Mouse (Mus musculus) cerebellum, adult (tissue): ENCODE data around the gene Cdkn1c.

Experiments used
- ATAC-seq: cut with Nextera tagmentation; 2 replicates; pipeline ENCODE4 v1.9.2; 2017; ENCODE audit warnings: mild to moderate bottlenecking, moderate library complexity, mixed read lengths; ENCODE audit not compliant: insufficient number of reproducible peaks, low FRiP score, low TSS enrichment

The Cdkn1c gene

DNA sequence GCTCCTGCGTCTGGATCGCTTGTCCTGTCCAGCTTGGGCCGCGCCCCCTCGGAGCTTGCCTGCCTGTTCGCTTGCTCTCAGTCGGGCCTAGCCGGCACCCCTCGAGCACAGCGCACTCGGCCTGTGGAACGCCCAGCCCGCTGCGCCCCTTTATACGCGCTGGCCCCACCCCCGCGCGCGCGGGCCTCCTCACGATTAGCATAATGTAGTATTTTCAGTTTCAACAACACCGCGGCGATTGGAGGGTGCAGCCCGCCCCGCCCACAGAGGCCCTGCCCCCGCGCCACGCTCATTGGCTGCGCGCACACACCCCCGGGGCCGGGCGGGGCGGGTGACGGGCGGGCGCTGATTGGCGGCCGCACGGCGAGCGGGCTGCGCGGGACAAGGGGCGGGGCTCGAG lies at the start of gene Cdkn1c:
Gene Cdkn1c, minus strand, starts transcription at position 177 of the 400 bp plus-strand sequence.
- no peak for ATAC-seq

DNA sequence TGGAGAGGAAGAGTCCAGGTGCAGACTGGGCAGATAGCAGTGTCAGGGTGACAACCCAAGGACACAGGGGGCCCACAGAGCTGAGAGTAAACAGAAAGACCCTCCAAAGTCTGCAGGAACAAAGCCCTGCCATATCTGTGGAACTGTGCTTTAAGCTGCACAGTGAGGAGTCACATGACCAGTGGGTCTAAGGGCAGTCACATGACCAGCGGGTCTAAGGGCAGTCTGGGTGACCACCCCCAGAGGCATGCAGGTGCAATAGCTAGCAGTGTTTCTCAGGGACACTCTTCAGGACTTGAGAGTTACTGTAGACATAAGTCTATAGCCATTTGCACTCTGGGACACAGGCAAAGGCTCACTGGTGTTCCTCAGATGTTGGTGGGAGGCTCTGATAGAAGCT lies 48.7 kb upstream of the Cdkn1c start:
- no peak for ATAC-seq

DNA sequence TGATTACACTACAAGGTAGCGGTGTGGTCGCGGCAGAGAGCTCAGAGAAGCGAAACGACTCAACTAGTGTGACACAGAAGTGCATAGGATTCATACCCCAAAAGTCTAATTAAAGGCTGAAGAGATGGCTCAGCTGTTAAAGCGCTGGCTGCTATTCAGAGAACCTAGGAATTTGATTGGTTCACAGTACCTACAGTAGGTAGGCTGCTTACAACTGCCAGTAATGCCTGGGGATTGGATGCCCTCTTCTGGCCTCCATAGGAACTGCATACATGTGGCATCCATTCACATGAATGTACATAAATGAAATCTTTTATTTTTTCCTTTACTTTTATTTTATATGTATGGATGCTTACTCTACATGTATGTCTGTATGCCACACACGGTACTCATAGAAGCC lies 45.8 kb upstream of the Cdkn1c start:
- no peak for ATAC-seq

DNA sequence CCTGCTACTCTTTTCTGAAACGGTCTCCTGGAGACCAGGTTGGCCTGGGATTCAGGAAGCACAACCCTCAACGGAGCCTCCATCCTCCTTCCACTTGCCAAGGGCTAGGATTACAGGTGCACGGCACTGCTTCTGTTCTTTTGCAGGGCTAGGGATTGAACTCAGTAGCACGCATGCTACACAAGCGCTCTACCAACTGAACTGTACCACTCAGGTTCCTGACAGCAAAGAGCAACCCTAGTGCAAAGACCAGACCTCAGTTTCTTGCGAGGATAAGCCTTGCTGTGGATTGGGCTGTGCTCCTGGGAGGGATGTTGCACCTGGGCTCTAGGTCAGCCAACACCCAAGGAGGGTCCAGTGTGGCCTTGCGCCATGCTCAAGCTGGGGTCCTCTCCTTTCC lies 45.4 kb upstream of the Cdkn1c start:
- no peak for ATAC-seq

DNA sequence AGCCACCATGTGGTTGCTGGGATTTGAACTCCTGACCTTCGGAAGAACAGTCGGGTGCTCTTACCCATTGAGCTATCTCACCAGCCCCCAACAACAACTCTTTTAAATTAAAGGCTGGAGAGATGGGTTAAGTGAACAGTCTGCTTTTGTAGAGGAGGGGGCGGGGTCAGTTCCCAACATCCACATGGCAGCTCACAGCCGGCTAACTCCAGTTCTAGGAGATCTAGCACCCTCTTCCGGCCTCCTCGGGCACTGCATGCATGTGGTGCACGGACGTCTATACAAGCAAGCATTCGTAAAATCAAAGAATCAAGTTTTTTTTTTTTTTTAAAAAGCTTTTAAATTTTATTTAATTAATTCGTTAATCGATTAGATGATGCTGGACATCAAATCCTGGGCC lies 45.0 kb upstream of the Cdkn1c start:
- ATAC-seq, result no peak

DNA sequence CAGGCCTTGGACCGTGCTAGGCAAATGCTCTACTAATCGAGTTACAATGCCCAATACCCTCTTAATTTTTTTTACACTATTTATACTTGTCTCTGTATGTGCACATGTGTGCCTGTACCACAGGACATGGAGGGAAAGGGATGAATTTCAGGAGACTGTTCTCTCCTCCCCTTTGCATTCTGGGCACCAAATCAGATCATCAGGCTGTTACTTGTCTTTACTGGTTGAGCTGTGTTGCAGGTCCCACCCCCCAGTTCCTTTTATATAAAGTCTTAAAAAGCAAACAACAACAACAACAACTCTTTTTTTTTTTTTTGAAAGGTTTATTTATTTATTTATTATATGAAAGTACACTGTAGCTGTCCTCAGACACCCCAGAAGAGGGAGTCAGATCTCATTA lies 44.6 kb upstream of the Cdkn1c start:
- ATAC-seq, result no peak

DNA sequence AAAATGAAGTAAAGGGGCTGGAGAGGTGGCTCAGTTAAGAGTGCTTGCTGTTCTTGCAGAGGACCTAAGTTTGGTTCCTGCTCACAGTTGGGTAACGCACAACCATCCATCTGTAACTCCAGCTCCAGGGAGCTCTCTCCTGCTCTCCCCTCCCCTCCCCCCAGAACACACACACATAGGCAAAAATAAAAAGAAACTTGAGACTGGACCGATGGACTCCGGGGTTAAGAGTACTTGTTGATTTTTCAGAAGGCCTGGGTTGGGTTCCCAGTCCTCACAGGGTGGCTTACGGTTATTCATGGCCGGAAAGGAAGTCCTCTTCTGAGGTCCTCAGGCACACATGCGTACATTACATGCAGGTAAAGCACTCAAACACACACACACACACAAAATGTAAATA lies 43.1 kb upstream of the Cdkn1c start:
- no peak for ATAC-seq

DNA sequence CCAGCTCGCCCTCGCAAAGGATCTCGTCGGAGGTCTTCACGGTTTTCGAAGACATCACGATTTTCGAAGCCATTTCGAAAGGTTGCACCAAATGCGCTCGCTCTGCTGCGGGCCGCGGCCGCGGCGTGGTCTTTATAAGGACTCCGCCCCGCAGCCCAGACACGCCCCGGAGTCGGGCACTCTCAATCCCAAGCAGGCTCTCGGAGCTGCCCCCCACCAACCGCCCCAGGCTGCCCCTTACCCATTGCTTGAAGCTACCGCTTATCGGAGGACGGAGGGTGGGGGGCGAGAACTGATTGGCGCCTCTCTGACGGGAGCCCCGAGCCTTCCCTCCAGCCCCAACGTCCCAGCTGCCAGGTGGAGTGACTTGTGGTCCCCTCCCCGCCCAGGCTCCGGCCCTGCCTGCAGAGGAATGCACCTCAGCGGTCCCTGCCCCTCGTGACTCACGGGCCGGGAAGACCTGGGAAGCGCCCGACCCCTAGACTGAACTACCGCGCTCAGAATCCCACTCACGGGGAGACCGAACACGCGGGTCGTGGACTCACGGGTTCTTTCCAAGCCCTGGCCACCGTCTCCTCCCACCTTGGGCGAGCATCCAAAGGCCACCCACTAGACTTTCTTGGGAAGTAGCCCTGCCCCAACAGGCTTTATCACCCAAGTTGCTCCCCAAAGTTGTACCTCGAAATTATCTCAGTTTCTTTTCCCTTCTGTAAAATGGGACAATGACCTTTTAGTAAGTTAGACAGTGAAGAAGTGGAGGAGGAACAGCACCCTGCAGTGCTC lies 41.8 kb upstream of the Cdkn1c start, which contains the start of gene Phlda2:
Gene Phlda2, minus strand, starts transcription at position 733 of the 783 bp plus-strand sequence.
- no peak for ATAC-seq

DNA sequence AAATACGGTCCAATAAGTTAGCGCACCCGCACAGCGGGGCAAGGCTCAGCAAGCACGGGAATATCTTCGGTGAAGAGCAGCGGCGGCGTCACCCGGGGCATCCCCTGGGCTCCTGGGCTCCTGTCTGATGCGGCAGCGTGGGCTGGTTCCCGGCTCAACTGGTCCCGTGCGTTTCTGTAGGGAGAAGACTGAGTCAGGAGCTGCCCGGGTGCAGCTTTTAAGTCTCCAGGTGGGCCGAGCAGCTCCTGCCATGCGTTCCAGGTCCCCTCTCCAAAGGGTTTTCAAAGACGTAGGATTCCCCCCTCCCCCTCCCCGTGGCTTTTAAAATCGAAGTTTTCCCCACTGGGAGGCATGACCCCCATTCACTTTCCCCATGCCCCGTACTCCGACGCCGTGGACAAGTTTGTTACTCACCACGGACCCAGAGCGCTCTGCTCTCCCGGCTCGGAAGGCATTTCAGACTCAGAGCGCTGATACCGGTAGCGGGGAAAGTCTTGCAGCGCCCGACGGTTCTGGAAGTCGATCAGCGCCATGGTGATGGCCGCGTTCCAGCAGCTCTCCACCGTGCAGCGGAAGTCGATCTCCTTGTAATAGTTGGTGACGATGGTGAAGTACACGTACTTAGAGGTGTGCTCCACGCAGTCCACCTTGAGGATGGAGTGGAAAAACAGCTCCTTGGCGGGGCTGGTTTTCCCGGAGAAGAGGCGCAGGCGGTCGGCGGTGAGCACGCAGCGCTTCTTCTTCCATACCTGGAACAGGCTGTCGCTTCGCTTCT lies 41.0 kb upstream of the Cdkn1c start:
- ATAC-seq, result no peak

DNA sequence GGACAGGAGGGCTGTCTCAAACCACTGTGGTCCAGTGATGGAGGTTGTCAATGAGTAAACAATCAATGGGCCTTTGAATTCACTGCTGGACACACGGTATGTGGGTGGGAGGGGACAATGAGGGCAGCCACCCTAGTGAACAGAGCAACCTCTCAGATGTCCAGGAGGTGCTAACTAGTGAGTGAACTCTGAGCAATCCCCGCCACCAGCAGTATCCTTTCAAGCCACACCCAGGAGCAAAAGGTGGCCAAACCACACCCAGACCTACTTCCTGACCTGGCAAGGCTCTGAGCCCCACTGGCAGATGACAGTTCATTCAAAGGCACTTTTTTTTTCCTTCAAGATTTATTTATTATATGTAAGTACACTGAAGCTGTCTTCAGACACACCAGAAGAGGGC lies 40.1 kb upstream of the Cdkn1c start:
- no peak for ATAC-seq

DNA sequence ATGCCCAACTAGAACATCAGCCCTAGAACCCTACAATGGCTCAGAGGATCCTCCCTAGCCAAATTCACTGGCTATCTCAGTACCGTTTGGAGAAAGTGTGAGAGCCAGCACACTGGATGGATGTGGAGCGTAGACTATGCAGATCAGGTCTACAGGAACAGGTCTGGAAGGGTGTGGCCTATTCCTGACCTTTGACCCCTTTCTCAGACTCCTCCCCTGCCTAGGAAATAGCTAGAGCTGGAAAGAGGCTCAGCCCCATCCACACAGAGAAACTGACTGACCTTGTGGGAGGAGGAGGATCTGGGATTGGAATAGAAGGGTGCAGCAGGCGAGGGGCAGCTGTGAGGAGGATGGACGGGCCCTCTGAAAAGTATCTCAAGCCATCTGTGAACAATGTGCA lies 37.7 kb upstream of the Cdkn1c start:
- no peak for ATAC-seq

DNA sequence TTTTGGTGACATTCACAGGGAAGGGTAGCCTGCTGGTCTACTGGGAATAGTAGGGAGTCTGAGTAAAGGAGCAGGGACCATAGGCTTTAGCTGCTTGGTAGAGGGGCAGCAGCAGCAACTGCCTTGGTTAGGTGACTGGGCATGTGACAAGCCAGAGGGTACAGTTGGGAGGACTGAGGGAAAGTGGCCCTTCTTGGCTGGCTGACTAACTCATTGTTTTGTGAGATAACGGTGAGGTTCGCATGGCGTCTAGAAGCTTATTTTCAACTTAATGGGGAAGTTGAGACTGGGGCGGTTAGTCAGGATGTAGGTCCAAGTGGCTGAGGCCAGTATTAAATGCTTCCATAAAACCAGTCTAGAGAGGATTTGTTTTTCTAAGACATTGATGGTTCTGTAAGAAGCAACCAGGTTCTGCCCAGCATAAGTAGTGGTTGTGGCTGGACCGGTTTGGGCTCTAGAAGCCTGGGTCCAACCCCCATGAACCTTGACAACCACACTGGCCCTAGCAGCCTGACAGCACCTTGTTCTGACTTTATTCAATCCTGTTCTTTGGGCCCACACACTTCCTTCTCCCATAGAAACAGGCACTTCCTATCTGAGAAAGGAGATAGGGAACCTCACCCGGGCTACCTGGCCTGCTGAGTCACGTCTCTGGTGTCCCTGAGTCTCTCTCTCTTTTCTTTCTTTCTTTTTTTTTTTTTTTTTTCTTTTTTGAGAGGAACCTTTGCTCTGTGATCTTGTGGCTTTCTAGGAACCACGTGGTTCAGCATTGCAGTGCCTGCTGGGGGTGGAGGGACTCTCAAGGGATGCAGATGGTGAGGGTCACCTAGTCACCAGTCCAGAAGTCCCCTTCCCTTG lies 34.5 kb upstream of the Cdkn1c start:
- ATAC-seq, result no peak

DNA sequence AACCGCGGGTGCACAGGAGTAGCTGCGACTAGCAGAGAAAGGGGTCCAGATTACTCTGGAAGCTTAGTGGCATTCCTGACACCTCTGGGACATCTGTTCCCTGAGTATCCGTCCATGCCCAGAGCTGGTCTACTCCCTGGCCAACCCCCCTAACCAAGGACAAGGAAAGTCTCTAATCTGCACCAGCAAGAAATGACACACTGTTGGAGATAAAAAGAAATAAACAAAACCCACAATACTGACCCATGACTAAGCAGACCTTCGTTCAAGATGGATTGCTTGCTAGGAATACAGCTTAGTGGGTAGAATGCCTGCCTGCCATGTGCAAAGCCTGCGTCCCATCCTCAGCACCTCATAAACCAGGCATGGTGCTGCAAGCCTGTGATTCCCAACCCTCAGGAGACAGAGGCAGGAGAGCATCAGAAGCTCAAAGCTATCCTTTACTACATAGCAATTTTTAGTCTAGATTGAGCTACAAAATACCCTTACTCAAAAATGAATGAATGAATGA lies 32.8 kb upstream of the Cdkn1c start:
- no peak for ATAC-seq

DNA sequence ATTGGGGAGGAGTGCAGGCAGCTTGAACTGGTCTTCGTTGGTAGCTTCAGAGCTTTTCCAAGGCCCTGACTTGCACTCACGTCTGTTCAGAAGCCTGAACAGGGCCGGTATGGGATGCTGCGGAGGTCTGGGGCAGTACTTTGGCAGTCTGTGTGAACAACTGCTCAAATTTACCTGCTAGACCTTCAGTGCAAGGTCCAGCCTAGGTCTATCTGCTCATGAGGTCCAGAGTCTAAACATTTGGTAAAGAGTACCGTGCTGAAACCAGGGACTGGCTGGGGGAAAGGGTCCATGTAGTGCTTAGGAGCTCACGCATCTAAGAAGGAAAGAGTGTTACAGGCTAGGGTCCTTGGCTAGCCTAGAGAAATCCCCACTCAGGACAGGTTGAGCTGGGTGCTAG lies 28.9 kb upstream of the Cdkn1c start:
- no peak for ATAC-seq

DNA sequence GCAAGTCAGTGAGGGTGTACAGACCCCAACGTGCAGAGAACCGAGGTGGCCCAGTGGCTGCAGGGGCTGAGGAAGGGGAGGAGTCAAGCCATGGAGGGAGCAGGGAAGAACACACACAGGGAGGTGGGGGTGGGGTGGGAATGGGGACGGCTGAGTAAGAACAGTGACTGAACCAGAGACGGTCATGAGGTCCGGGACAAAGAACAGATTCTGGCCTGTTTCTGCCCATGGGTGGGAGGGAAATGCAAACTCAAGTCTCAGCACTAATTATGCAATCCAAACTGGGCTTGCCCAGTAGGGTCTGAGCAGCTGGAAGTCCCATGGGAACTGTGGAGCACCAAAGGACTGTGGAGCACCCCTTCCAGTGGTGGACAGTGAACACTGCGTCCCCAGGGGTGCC lies 21.7 kb upstream of the Cdkn1c start:
- no peak for ATAC-seq

DNA sequence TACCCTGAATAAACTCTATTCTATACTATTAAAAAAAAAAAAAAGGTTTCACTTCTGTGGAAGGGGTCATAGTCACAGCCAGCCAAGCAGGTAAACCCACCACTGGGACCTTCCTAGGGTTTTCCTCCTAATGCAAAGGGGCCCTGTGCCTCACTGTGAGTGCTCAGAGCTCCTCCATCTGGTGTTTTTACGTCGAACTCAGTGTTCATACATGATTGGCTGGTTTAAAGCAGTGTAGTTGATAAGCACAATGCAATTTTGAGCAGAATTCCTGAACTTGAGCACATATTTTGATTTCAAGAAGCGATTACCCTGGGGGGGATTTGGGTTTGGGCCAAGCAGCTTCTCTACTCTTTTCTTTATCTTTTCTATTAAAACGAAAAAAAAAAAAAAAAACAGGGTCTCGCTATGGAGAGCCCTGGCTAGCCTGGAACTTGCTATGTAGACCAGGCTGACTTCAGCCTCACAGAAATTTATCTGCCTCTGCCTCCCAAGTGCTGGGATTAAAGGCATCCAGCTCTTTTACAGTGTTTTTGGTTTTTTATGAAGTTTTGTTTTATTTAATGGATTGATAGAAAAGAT lies 21.0 kb upstream of the Cdkn1c start:
- no peak for ATAC-seq

DNA sequence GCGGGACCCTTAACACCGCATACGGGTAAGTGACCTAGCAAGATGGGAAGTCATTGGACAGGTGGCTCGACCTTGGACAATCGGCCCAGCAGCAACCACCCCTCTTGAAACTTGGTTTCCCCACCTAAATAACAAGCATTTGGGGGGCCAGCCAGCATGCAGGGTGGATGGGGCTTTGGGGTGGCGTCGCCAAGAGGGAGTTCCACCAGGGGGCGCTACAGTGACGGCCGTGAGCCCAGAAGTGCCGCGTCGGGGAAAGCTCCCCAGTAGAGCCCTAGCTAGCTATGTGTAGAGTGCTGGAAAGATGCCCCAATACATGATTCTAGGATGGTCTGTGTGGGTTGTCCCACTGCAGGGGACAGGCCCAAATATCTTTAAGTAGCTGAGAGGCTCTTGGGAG lies 19.6 kb upstream of the Cdkn1c start:
- no peak for ATAC-seq

DNA sequence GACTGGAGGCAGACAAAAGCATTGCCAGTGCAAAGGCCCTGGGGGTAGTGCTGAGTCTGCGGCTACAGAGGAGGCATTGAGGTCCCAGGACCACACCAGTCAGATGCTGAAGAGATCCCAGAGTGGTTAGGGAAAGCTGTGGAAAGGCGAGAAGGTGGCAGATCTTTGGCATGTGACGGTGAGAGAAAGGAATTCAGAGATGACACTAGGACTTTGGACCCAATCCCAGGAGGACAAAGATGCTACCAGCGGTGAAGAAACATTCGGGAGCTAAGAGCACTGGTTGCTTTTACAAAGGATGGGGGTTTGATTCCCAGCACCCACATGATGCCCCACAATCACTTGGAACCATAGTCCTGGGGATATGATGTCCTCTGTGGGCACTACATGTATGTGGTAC lies 16.9 kb upstream of the Cdkn1c start:
- ATAC-seq, result no peak

DNA sequence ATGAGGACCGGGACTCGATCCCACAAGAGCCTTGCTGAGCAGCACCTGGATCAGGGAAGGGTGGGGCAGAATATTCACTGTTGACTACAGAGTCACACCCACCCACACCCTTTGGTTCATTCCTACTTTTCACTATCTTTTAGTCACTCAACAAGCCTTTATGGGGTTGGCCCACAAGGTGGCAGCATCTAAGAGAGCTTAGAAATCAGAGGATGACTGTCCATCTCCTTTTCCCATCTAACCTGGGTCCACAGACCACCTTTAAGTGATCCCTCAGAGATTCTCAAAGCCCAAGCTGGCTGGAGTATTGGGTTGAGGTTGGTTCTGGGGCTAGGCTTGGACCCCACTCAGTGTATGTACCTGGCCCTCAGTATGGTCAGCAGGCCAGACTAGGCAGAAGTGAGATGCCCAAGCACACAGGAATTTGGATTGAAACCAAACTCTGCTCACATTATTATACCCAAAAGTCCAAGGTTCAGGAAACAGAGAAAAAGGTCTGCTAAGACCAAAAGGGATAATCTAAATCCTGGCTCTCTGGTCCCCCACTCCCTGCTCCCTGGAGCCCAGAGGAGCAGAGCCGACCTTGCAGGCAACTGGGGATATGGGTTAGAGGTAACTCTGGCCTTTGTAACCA lies 16.0 kb upstream of the Cdkn1c start:
- ATAC-seq, result no peak

DNA sequence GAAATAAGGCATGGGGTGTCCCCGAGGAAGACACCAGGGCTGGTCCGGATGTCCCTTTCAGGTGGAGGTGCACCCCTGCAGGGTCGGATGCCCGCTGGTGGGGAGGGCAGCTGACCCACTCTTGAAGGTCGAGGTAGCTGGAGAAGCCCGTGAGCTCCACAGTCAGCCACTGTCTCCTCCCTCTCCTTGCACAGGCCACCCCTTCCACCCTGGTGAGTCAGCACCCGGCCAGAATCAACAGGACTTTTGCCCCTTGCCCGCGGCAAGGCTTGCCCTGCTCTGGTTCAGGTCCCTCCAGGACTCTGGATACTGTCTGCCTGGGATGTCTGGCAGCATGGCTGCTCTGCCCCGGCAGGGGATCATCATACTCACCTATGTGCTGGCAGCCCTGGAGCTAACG lies 15.0 kb upstream of the Cdkn1c start:
- ATAC-seq, result no peak
